Mouse (Mus musculus): ENCODE results near the gene Bspry.
A peak's percentile ranks its signal among the peaks of the same experiment; 100 is the strongest.

The Bspry gene

DNA sequence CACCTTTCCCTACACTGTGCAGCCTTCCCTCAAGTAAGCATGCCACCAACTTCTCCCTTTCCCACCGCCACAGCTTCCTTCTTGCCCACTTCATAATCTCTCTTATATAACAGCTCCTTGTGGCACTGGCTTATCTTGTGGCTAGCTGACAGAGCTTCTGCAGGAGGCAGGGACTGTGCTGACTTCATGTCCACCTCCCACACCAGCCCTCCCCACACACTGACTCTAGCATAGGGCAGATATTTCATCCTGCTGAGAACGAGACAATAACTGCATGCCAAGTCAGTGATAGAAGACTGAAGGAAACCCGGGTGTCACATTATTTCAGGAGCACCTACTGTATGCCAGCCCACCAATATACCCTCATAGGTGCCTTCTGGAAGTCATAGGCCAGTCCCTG lies 35.6 kb downstream of the Bspry start:
- peak; percentile 81 for DNase-seq (ENCODE audit: extremely low read depth, low read depth)

GRCm38 (mm10) chr4:62516079-62516478 lies 36.2 kb downstream of the Bspry start:
- no peak for DNase-seq (ENCODE audit: extremely low read depth, low read depth)

DNA sequence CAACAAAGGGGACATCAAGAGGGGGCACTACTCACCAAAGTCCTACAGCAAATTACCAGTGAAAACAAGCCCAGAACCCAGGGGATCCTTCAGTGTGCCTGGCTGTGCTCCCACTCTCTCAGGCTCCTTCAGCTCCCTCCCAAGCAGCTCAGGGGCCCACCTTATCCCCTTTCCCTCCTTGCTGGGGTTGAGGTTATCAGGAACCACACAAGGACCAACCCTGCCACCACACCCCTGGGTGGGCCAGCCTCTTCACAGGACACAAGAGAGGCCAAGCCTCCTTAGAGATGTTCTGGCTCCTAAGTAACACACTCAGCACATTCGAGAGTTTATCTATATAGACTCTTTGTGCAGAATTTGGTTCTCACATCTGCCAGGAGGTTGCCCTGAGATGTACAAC lies 36.7 kb downstream of the Bspry start:
- peak; percentile 91 for DNase-seq (ENCODE audit: extremely low read depth, low read depth)

DNA sequence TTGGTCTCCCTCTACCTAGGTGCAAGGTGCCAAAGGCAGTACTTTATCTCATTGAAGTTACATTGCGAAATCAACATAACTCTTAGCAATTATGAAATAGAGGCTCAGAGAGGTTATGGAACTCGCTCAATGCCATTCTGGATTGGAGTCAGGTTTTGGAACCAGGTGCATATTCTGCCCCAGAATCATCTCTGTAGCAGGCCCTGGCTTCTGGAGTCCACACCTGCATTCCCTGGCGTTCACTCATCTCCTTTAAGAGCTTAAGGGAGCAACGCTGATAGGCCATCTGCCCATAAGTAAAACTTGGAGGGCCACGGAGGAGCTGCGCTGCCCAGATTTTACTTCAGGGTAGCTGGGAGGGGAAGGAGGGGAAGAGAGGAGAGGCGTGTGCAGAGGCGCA lies 37.2 kb downstream of the Bspry start:
- peak; percentile 35 for DNase-seq (ENCODE audit: extremely low read depth, low read depth)

DNA sequence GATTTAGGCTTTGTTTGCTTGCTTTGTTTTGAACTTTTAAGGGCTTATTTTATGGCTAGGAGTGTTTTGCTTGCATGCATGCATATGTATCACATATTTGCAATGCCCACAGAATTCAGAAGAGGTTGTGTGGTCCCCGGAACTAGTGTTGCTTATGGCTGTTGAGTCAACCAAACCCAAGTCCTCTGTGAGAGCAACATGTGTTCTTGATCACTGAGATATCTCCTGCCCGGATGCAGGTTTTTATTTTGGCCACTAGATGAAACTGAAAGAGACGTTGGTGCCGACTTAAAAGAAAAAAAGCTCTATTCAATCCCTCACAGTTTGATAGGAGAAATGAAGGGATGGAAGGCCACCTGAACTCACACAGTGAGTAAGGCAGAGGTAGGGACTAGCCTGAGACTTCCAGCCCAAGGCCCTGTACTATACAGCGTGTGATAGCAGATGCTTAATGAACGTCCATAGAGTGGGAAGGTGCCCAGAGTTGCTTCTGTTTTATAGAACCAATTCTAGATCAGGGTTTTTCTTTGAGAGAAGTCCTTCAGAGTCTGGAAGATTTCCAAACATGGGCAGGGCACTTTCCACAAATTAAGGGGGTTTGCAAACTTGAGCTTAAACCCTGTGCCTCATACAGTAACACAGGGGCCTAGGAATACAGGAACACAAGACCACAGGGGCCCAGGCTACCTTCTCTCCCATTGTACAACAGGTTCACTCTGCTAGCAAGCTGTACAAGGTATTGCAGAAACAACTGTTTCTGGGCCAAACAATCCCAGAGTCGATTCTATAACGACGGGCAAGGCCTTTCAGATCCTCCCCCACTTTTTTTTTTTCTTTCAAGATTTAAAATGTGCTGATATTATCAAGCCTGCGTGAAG lies 37.9 kb downstream of the Bspry start:
- peak; percentile 44 for DNase-seq (ENCODE audit: extremely low read depth, low read depth)

DNA sequence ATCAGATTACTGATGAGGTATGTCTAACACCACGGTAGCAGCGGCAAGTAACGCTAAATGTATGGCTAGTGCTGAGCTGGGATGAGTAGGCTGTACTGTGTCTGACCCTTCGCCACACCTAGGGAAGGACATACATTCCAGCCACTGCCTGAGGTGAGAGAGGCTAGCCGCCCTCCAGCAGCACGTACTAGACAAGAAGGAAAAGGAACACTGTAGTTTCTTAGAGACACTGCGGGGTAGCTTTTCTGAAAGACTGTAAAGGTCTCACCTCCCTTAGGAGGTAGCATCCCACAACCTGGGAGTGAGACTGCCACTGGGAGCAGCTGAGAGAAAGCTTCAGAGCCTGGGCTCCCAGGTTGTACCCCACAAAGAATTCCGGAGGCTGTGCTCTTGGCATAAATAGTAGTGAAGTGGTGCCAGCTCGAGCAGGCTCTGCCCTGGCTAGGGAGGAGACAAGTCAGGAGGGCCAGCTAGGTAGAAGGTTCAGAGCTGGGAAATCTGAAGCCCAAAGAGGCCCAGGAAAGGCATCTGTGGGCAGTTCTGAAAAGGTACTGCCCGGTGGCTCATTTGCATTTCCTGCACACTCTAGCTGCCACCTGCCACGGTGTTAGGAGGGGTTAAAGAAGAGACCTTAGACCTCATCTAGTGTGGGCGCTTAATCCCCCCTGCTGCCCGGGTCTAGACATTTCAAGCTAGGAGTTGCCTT lies 38.7 kb downstream of the Bspry start:
- DNase-seq (ENCODE audit: extremely low read depth, low read depth) = no peak

DNA sequence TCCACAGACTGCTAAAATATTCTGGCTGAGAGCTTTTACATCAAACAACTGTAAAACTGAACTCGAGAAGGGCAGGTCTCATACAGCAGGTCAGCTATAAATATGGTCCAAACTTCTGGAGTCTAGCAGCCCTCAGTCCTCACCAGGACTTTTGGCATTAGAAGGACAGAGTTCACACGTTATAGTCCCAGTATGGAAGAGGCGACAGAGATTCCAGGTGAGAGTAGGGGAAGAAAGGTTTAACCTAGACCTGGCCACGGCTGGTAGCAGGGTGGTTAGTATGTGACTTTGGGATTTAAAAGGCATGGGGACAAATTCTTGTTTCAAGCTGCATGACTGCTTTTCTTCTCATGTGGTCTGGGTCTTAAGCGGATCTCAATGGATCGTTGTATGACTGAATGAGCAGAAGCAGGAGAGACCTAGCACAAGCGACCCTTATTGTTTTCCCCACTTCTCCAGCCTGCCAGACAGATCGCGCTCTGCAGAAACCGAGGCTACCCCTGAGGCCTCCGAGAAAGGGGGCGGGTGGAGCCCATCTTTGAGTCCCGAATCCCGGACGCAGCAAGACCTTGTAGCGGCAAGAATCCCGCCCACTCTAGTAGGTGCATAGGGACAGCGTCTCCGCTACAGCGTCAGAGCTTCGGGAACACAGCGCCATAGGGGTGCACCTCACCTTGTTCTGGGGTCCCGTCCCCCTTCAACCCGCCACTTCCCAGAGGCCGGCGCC lies 39.4 kb downstream of the Bspry start:
- DNase-seq (ENCODE audit: extremely low read depth, low read depth) = peak; percentile 71

DNA sequence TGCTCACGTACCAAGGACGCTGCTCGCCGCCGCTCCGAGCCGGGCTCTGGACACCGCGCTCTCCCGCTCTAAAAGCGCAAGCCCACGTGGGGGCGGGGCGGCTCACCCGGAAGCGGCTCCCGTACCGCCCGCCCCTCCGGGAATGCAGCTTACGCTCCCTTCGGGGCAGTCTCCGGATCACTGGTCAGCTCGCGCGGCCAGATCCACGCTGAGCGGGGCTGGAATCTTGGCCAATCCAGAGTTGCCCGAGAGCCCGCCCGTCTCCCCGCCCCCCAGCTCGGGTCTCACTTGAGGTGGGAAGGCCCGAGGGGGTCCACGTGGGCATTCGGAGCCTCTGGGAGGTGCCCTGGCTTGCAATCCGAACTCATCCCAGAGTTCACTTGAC lies 40.0 kb downstream of the Bspry start, which contains the start of gene Alad:
Gene Alad, minus strand, starts transcription at position 70 of the 385 bp plus-strand sequence.
- DNase-seq (ENCODE audit: extremely low read depth, low read depth) = peak; percentile 66

DNA sequence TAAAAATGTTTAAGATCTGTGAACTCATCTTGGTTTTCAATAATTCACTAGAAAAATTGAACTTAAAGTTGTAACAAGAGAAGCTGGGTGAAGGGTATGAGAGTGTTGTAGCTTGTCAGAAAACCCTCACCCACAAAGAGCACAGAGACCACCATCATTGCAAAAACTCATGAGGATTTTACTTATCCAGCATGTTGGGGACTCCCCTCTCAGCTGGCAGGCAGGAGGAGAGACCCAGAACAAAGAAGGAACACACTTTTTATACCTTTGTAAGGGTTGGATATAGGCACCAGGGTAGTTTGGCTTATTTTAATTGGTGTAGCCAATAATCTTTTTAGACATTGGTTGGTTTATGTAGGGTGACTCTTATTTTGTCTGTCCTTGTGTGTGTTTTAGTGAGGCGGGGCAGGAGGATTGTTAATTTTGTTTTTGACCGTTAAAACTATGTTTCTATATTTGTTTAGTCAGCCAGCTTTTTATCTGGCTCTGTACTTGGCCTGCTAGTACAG lies 41.1 kb downstream of the Bspry start:
- peak; percentile 57 for DNase-seq (ENCODE audit: extremely low read depth, low read depth)

DNA sequence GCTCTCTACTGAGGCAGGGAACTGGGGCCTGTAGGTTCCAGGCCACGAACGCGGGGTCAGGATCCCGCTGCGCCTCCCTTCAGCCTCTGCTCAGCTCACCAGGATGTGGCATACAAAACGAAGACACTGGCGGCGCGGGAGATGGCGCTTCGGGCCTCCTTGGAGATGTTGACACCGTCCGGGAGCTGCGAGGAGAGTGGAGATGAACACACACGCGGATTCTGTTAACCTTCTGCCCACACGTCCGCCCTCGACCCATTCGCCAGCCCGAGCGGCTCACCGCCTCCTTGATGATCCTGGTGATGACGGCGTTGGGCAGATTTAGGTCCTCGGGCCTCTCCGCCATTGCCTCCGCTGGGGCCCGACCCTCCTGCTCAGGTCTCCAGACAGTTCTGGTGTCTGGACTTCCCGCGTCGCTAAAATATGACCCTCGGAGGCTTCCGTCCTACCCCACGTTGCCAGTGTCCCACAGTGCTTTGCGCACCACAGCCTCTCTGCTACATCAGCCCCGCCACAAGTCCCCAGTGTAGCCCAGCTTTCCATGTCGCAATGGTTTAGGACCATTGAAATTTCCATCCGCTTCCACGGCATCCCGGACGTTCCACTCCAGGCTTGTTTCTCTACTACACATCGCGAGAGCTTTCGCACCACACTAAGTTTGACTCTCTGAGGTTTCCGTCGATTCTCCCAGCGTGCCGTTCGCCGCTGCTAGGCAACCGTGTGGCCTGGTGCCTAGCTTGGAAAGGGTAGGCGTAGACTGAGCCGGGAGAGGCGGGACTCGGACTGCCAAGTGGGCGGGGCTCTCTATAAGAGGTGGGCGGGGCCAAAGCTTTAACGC lies 45.0 kb downstream of the Bspry start, which contains the start of the genes Pole3 and 4933430I17Rik:
Gene Pole3, minus strand, starts transcription at position 418 of the 838 bp plus-strand sequence.
Gene 4933430I17Rik, plus strand, starts transcription at position 719 of the 838 bp plus-strand sequence.
- DNase-seq (ENCODE audit: extremely low read depth, low read depth) = peak; percentile 94

DNA sequence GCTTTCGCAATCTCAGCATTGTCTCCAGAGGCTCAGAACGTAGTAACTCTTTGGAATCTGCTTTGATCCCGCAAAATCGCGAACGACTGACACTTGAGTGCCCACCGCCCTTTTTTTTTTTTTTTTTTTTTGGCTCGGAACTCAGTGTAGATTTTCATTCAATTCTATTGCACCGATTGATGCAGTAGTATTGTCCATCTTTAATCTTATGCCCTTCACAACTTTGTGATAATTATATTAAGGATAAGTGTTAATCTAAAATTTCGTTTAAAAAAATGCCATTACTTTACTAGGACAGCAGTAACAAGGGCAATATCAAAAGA lies 45.6 kb downstream of the Bspry start:
- DNase-seq (ENCODE audit: extremely low read depth, low read depth) = no peak

DNA sequence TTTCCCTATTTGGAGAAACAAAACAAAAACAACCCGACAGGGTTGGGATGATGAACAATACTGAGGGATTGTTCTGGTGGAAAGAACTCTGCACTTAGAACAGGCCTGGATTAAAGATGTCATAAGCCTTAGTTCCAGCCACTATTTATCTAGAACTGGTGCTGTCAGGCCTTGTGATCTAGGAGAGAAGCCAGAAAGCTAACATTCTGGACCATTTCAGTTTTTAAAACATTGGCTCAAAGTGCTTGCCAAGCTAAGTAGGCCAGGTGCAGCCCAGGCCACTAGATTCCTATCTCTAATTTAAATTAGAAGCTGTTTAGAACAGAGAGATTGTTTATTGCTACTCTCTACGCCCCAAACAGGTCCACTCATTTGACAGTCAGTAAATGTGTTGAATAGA lies 46.4 kb downstream of the Bspry start:
- DNase-seq (ENCODE audit: extremely low read depth, low read depth) = no peak

GRCm38 (mm10) chr4:62527655-62528054 lies 47.8 kb downstream of the Bspry start:
- peak; percentile 37 for DNase-seq (ENCODE audit: extremely low read depth, low read depth)

- DNase-seq (ENCODE audit: extremely low read depth, low read depth) = no peak
Observed at GRCm38 (mm10) chr4:62533729-62534128, 53.9 kb downstream of the Bspry start.

DNA sequence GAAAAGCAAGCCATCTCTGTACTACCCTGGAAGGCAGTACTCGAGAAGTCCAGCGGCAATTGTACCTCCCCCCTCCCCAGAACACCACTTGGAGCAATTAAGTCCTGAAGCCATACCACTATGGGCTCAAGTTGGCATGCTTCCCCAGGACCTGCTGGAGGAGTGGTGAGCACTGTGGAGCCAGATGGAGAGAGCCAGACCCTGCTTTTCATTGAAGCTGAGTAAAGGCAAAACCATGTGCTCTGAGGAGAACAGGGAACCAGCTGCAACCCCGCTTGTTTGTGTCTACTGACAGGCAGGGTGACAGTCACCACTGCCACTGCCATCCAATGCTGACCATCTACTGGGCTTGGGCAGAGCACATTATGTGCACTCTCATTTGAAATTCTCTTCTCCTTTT lies 61.9 kb downstream of the Bspry start:
- DNase-seq (ENCODE audit: extremely low read depth, low read depth) = no peak

GRCm38 (mm10) chr4:62543782-62544181 lies 63.9 kb downstream of the Bspry start:
- no peak for DNase-seq (ENCODE audit: extremely low read depth, low read depth)

DNA sequence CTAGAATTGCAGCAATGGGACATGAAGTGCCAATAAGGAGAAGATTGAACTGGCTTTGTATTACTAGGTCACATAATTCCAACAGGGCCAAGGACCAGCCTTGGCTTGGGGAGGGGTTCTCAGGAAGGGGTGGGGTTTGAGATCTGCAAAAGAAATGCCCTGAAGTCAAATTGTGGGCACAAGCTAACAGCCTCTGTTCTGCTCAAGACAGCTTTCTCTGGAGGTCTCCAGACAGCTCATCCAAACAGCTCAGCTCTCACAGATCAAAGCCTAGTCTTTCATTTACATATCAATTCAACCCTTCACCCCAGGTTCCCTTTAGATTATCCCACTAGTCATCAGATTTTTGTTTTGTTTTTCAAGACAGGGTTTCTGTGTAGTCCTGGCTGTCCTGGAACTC lies 64.9 kb downstream of the Bspry start:
- DNase-seq (ENCODE audit: extremely low read depth, low read depth) = no peak
